Mouse (Mus musculus) limb, embryonic 10.5 days (tissue): ENCODE measurements at regions not wholly inside any gene's neighbourhood (a gene's known extent, or its start where the extent isn't known, plus 50 kb on each side); places are given as distances from the start of the nearest gene placed in this dataset.

ENCODE experiments used
- DNase-seq: peaks from one replicate; pipeline ENCODE4 v3.0.0-alpha.2; 2017; ENCODE audit warnings: low spot score
- H3K27ac ChIP-seq: fragments of 300-500 bp; sonication (generic); 2 replicates; pipeline ENCODE4 v1.5.1; 2016; ENCODE audit warnings: mild to moderate bottlenecking
- H3K27me3 ChIP-seq: fragments of 300-500 bp; sonication (generic); 2 replicates; pipeline ENCODE4 v1.6.1; 2016; ENCODE audit warnings: low read depth, mild to moderate bottlenecking; ENCODE audit not compliant: poor library complexity, severe bottlenecking
- H3K36me3 ChIP-seq: fragments of 300-500 bp; sonication (generic); 2 replicates; pipeline ENCODE4 v1.6.1; 2016; ENCODE audit warnings: mild to moderate bottlenecking, moderate library complexity
- H3K4me1 ChIP-seq: fragments of 300-500 bp; sonication (generic); 2 replicates; pipeline ENCODE4 v1.6.1; 2016
- H3K4me3 ChIP-seq: fragments of 300-500 bp; sonication (generic); 2 replicates; pipeline ENCODE4 v1.5.1; 2016; ENCODE audit warnings: mild to moderate bottlenecking, moderate library complexity
- H3K9me3 ChIP-seq: fragments of 300-500 bp; sonication (generic); replicated peaks from 2 replicates; pipeline ENCODE4 v1.6.1; 2016; ENCODE audit warnings: mild to moderate bottlenecking
- WGBS: fragments of 180-500 bp; shearing (Covaris S2); methylation state at CpG from one replicate; pipeline ENCODE4 v1.1.7; 2016; 5-methylcytosine and 5-hydroxymethylcytosine counted together

- no peaks in the 10 kb centered on the region for H3K9me3 ChIP-seq
- DNase-seq, result no peak
- no peak overlapping the region for H3K4me3 ChIP-seq
- WGBS, result 88% methylated on average over 3 of the region's 3 CpGs
- no peaks in the 10 kb centered on the region for H3K4me1 ChIP-seq
- no peak overlapping the region for H3K27ac ChIP-seq
- no peaks in the 10 kb centered on the region for H3K36me3 ChIP-seq
- H3K27me3 ChIP-seq, result no peaks in the 10 kb centered on the region
These were observed 89.5 kb upstream of the Cdkn2b start for GRCm38 (mm10) chr4:89400342-89400741.

GRCm38 (mm10) chr4:89399277-89399676, 88.4 kb upstream of the Cdkn2b start:
- H3K27ac ChIP-seq, result no peak overlapping the region
- H3K9me3 ChIP-seq, result no peaks in the 10 kb centered on the region
- H3K27me3 ChIP-seq, result no peaks in the 10 kb centered on the region
- no peaks in the 10 kb centered on the region for H3K36me3 ChIP-seq
- no peak for DNase-seq
- H3K4me3 ChIP-seq, result no peak overlapping the region
- no peaks in the 10 kb centered on the region for H3K4me1 ChIP-seq
- 76% methylated on average over 2 of the region's 2 CpGs for WGBS

- Histone ChIP-seq H3K27ac (no peak overlapping the region), H3K9me3 (no peaks in the 10 kb centered on the region), H3K4me1 (no peaks in the 10 kb centered on the region), H3K36me3 (no peaks in the 10 kb centered on the region), H3K4me3 (no peak overlapping the region), H3K27me3 (no peaks in the 10 kb centered on the region)
- no peak for DNase-seq
- WGBS, result 89% methylated on average over 2 of the region's 2 CpGs
These were observed 85.2 kb upstream of the Cdkn2b start for GRCm38 (mm10) chr4:89396020-89396419.

GRCm38 (mm10) chr4:89395336-89395735, 84.5 kb upstream of the Cdkn2b start:
- no peak for DNase-seq
- H3K27me3 ChIP-seq, result no peaks in the 10 kb centered on the region
- no peaks in the 10 kb centered on the region for H3K4me1 ChIP-seq
- no peaks in the 10 kb centered on the region for H3K36me3 ChIP-seq
- H3K4me3 ChIP-seq, result no peak overlapping the region
- H3K27ac ChIP-seq, result no peak overlapping the region
- H3K9me3 ChIP-seq, result no peaks in the 10 kb centered on the region

- Histone ChIP-seq H3K4me1 (no peaks in the 10 kb centered on the region; the same call in 1 of the 2 replicates), H3K9me3 (no peaks in the 10 kb centered on the region), H3K27me3 (no peaks in the 10 kb centered on the region), H3K36me3 (no peaks in the 10 kb centered on the region), H3K27ac (no peak overlapping the region), H3K4me3 (no peak overlapping the region)
- WGBS, result 83% methylated on average over 2 of the region's 2 CpGs
- DNase-seq, result no peak
These were observed 82.4 kb upstream of the Cdkn2b start for GRCm38 (mm10) chr4:89393251-89393711.

GRCm38 (mm10) chr4:89392791-89393190, 82.0 kb upstream of the Cdkn2b start:
- Histone ChIP-seq H3K4me1 (no peaks in the 10 kb centered on the region; the same call in 1 of the 2 replicates), H3K27ac (no peak overlapping the region), H3K9me3 (no peaks in the 10 kb centered on the region), H3K27me3 (no peaks in the 10 kb centered on the region), H3K4me3 (no peak overlapping the region), H3K36me3 (no peaks in the 10 kb centered on the region)
- no peak for DNase-seq

GRCm38 (mm10) chr4:89391463-89392308, 80.8 kb upstream of the Cdkn2b start:
- H3K4me3 ChIP-seq, result no peak overlapping the region
- no peaks in the 10 kb centered on the region for H3K27me3 ChIP-seq
- WGBS, result 91% methylated on average over 9 of the region's 9 CpGs
- no peak for DNase-seq
- H3K9me3 ChIP-seq, result no peaks in the 10 kb centered on the region
- no peak overlapping the region for H3K27ac ChIP-seq
- no peaks in the 10 kb centered on the region; the same call in 1 of the 2 replicates for H3K4me1 ChIP-seq
- no peaks in the 10 kb centered on the region for H3K36me3 ChIP-seq

- 91% methylated on average over 3 of the region's 3 CpGs for WGBS
- no peaks in the 10 kb centered on the region for H3K27me3 ChIP-seq
- no peak for DNase-seq
- H3K36me3 ChIP-seq, result no peaks in the 10 kb centered on the region
- no peaks in the 10 kb centered on the region for H3K4me1 ChIP-seq
- no peaks in the 10 kb centered on the region for H3K9me3 ChIP-seq
- no peak overlapping the region for H3K27ac ChIP-seq
- H3K4me3 ChIP-seq, result no peak overlapping the region
These were observed 72.7 kb upstream of the Cdkn2b start for GRCm38 (mm10) chr4:89383548-89383947.

GRCm38 (mm10) chr4:89382434-89382976, 71.7 kb upstream of the Cdkn2b start:
- WGBS, result 75% methylated on average over 4 of the region's 4 CpGs
- Histone ChIP-seq H3K9me3 (no peaks in the 10 kb centered on the region), H3K4me1 (no peaks in the 10 kb centered on the region), H3K4me3 (no peak overlapping the region), H3K27ac (no peak overlapping the region), H3K36me3 (no peaks in the 10 kb centered on the region), H3K27me3 (no peaks in the 10 kb centered on the region)
- DNase-seq, result no peak

GRCm38 (mm10) chr4:89381763-89382162, 70.9 kb upstream of the Cdkn2b start:
- Histone ChIP-seq H3K4me1 (no peaks in the 10 kb centered on the region), H3K27me3 (no peaks in the 10 kb centered on the region), H3K27ac (no peak overlapping the region), H3K9me3 (no peaks in the 10 kb centered on the region), H3K36me3 (no peaks in the 10 kb centered on the region), H3K4me3 (no peak overlapping the region)
- 93% methylated on average over 2 of the region's 2 CpGs for WGBS
- no peak for DNase-seq

GRCm38 (mm10) chr4:89381077-89381476, 70.2 kb upstream of the Cdkn2b start:
- H3K27ac ChIP-seq, result no peak overlapping the region
- 91% methylated on average over 5 of the region's 5 CpGs for WGBS
- no peaks in the 10 kb centered on the region for H3K9me3 ChIP-seq
- no peak for DNase-seq
- H3K36me3 ChIP-seq, result no peaks in the 10 kb centered on the region
- H3K27me3 ChIP-seq, result no peaks in the 10 kb centered on the region
- H3K4me1 ChIP-seq, result no peaks in the 10 kb centered on the region
- H3K4me3 ChIP-seq, result no peak overlapping the region

- 96% methylated on average over 8 of the region's 8 CpGs for WGBS
- Histone ChIP-seq H3K4me1 (no peaks in the 10 kb centered on the region), H3K27me3 (no peaks in the 10 kb centered on the region), H3K4me3 (no peak overlapping the region), H3K9me3 (no peaks in the 10 kb centered on the region), H3K27ac (no peak overlapping the region), H3K36me3 (no peaks in the 10 kb centered on the region)
- DNase-seq, result no peak
These were observed 69.6 kb upstream of the Cdkn2b start for GRCm38 (mm10) chr4:89380330-89380945.

- Histone ChIP-seq H3K27me3 (no peaks in the 10 kb centered on the region), H3K4me3 (no peak overlapping the region), H3K9me3 (no peaks in the 10 kb centered on the region), H3K36me3 (no peaks in the 10 kb centered on the region), H3K27ac (no peak overlapping the region), H3K4me1 (no peaks in the 10 kb centered on the region)
- WGBS, result 89% methylated on average over 6 of the region's 6 CpGs
- no peak for DNase-seq
These were observed 68.9 kb upstream of the Cdkn2b start for GRCm38 (mm10) chr4:89379622-89380329.
